Mouse (Mus musculus): ENCODE measurements around the gene Ssmem1. TPM values are rescaled to one million over a fixed set of nuclear protein-coding genes. Genes with fewer than 3 reads are reported as not detected.

The Ssmem1 gene
- polyA plus RNA-seq, 1 experiment, result 0.09 TPM

GRCm38 (mm10) chr6:30525456-30526332 is 16.0 kb downstream of the Ssmem1 start:
- 61% methylated on average over 7 of the region's 7 CpGs for WGBS
- Histone ChIP-seq H3K27ac (ENCODE audit: insufficient read depth, low read depth, low read length) (no peak overlapping the region), H3K4me1 (ENCODE audit: control insufficient read depth, insufficient read depth, low read length) (peaks cover 6% of the 10 kb centered on the region; the same call in 1 of the 2 replicates), H3K36me3 (ENCODE audit: control insufficient read depth, insufficient read depth, low read length) (no peaks in the 10 kb centered on the region), H3K4me3 (ENCODE audit: insufficient read depth, low read depth, low read length) (no peak overlapping the region), H3K27me3 (replicated peaks; ENCODE audit: control insufficient read depth, insufficient read depth, low read length) (no peaks in the 10 kb centered on the region)
- peak; percentile 79 for DNase-seq
- no peak for TF ChIP-seq CTCF (conservative IDR thresholded peaks at IDR 0.05; ENCODE audit: insufficient read depth, insufficient read length, low read depth, low read length)
- TF ChIP-seq POLR2A (IDR thresholded peaks at IDR 0.05; ENCODE audit: low read depth, low read length), result no peak

GRCm38 (mm10) chr6:30526586-30527515 is 17.2 kb downstream of the Ssmem1 start:
- peak; percentile 71 for DNase-seq
- Histone ChIP-seq H3K27me3 (replicated peaks; ENCODE audit: control insufficient read depth, insufficient read depth, low read length) (no peaks in the 10 kb centered on the region), H3K4me3 (ENCODE audit: insufficient read depth, low read depth, low read length) (peak overlapping the region; percentile 41; the same call in 1 of the 2 replicates), H3K27ac (ENCODE audit: insufficient read depth, low read depth, low read length) (0 out of 2 replicates have a peak overlapping the region, but pooled peaks have one; percentile 42), H3K4me1 (ENCODE audit: control insufficient read depth, insufficient read depth, low read length) (peaks cover 6% of the 10 kb centered on the region; the same call in 1 of the 2 replicates), H3K36me3 (ENCODE audit: control insufficient read depth, insufficient read depth, low read length) (no peaks in the 10 kb centered on the region)
- no peak for TF ChIP-seq POLR2A (IDR thresholded peaks at IDR 0.05; ENCODE audit: low read depth, low read length)
- TF ChIP-seq CTCF (conservative IDR thresholded peaks at IDR 0.05; ENCODE audit: insufficient read depth, insufficient read length, low read depth, low read length), result no peak
- whole genome bisulfite sequencing, result 35% methylated on average over 19 of the region's 19 CpGs

GRCm38 (mm10) chr6:30528800-30529199 is 19.2 kb downstream of the Ssmem1 start:
- Histone ChIP-seq H3K4me1 (ENCODE audit: control insufficient read depth, insufficient read depth, low read length) (peaks cover 6% of the 10 kb centered on the region; the same call in 1 of the 2 replicates), H3K27me3 (replicated peaks; ENCODE audit: control insufficient read depth, insufficient read depth, low read length) (no peaks in the 10 kb centered on the region), H3K27ac (ENCODE audit: insufficient read depth, low read depth, low read length) (no peak overlapping the region), H3K4me3 (ENCODE audit: insufficient read depth, low read depth, low read length) (no peak overlapping the region), H3K36me3 (ENCODE audit: control insufficient read depth, insufficient read depth, low read length) (no peaks in the 10 kb centered on the region)
- DNase-seq, result no peak
- TF ChIP-seq CTCF (conservative IDR thresholded peaks at IDR 0.05; ENCODE audit: insufficient read depth, insufficient read length, low read depth, low read length) (no peak), POLR2A (IDR thresholded peaks at IDR 0.05; ENCODE audit: low read depth, low read length) (no peak)
- WGBS, result 59% methylated on average over 6 of the region's 6 CpGs

GRCm38 (mm10) chr6:30535340-30535739 is 25.7 kb downstream of the Ssmem1 start:
- TF ChIP-seq CTCF (conservative IDR thresholded peaks at IDR 0.05; ENCODE audit: insufficient read depth, insufficient read length, low read depth, low read length) (peak; percentile 85), POLR2A (IDR thresholded peaks at IDR 0.05; ENCODE audit: low read depth, low read length) (no peak)
- Histone ChIP-seq H3K4me1 (ENCODE audit: control insufficient read depth, insufficient read depth, low read length) (no peaks in the 10 kb centered on the region), H3K4me3 (ENCODE audit: insufficient read depth, low read depth, low read length) (no peak overlapping the region), H3K36me3 (ENCODE audit: control insufficient read depth, insufficient read depth, low read length) (no peaks in the 10 kb centered on the region), H3K27ac (ENCODE audit: insufficient read depth, low read depth, low read length) (no peak overlapping the region), H3K27me3 (replicated peaks; ENCODE audit: control insufficient read depth, insufficient read depth, low read length) (no peaks in the 10 kb centered on the region)
- DNase-seq, result peak; percentile 53
- 49% methylated on average over 3 of the region's 3 CpGs for WGBS

GRCm38 (mm10) chr6:30538240-30538639 is 28.6 kb downstream of the Ssmem1 start:
- Histone ChIP-seq H3K4me3 (ENCODE audit: insufficient read depth, low read depth, low read length) (no peak overlapping the region), H3K4me1 (ENCODE audit: control insufficient read depth, insufficient read depth, low read length) (no peaks in the 10 kb centered on the region), H3K27ac (ENCODE audit: insufficient read depth, low read depth, low read length) (no peak overlapping the region), H3K36me3 (ENCODE audit: control insufficient read depth, insufficient read depth, low read length) (no peaks in the 10 kb centered on the region), H3K27me3 (replicated peaks; ENCODE audit: control insufficient read depth, insufficient read depth, low read length) (no peaks in the 10 kb centered on the region; the same call in 1 of the 2 replicates)
- 79% methylated on average over 10 of the region's 10 CpGs for WGBS
- TF ChIP-seq POLR2A (IDR thresholded peaks at IDR 0.05; ENCODE audit: low read depth, low read length) (no peak), CTCF (conservative IDR thresholded peaks at IDR 0.05; ENCODE audit: insufficient read depth, insufficient read length, low read depth, low read length) (no peak)
- DNase-seq, result no peak

GRCm38 (mm10) chr6:30538800-30539199 is 29.2 kb downstream of the Ssmem1 start:
- Histone ChIP-seq H3K36me3 (ENCODE audit: control insufficient read depth, insufficient read depth, low read length) (no peaks in the 10 kb centered on the region), H3K4me1 (ENCODE audit: control insufficient read depth, insufficient read depth, low read length) (no peaks in the 10 kb centered on the region), H3K27me3 (replicated peaks; ENCODE audit: control insufficient read depth, insufficient read depth, low read length) (no peaks in the 10 kb centered on the region; the same call in 1 of the 2 replicates), H3K27ac (ENCODE audit: insufficient read depth, low read depth, low read length) (no peak overlapping the region), H3K4me3 (ENCODE audit: insufficient read depth, low read depth, low read length) (no peak overlapping the region)
- WGBS, result 71% methylated on average over 5 of the region's 5 CpGs
- TF ChIP-seq POLR2A (IDR thresholded peaks at IDR 0.05; ENCODE audit: low read depth, low read length), result no peak
- TF ChIP-seq CTCF (conservative IDR thresholded peaks at IDR 0.05; ENCODE audit: insufficient read depth, insufficient read length, low read depth, low read length), result no peak
- DNase-seq, result no peak

Data from kidney, adult 2 months (tissue).